Mouse (Mus musculus) kidney, adult 8-10 months (tissue): Measurements from ENCODE around the gene Dock9.

Experiments
- DNase-seq, 2 experiments: peaks; one replicate each; pipeline ENCODE4 v3.0.0; 2022

Gene Dock9

GRCm38 (mm10) chr14:121791112-121791511, 6.5 kb downstream of the Dock9 start:
- DNase-seq = peak in 1 of 2 experiments; percentile 38

GRCm38 (mm10) chr14:121789273-121789672, 8.4 kb downstream of the Dock9 start:
- DNase-seq = no peak

- DNase-seq = no peak
Observed at GRCm38 (mm10) chr14:121788451-121788850, 9.2 kb downstream of the Dock9 start.

- DNase-seq = peak; percentile 79 to 86
Observed at GRCm38 (mm10) chr14:121787430-121787829, 10.2 kb downstream of the Dock9 start.

GRCm38 (mm10) chr14:121786900-121787299, 10.7 kb downstream of the Dock9 start:
- no peak for DNase-seq

GRCm38 (mm10) chr14:121785394-121785793, 12.2 kb downstream of the Dock9 start:
- no peak for DNase-seq

GRCm38 (mm10) chr14:121780942-121781531, 16.6 kb downstream of the Dock9 start:
- DNase-seq = peak; percentile 50 to 54

GRCm38 (mm10) chr14:121780144-121780913, 17.3 kb downstream of the Dock9 start:
- no peak for DNase-seq

GRCm38 (mm10) chr14:121779620-121780019, 18.0 kb downstream of the Dock9 start:
- DNase-seq = no peak

- no peak for DNase-seq
Observed at GRCm38 (mm10) chr14:121777279-121777831, 20.3 kb downstream of the Dock9 start.

GRCm38 (mm10) chr14:121776749-121777148, 20.9 kb downstream of the Dock9 start:
- no peak for DNase-seq

- no peak for DNase-seq
Observed at GRCm38 (mm10) chr14:121762021-121762452, 35.6 kb downstream of the Dock9 start.

GRCm38 (mm10) chr14:121760403-121760802, 37.2 kb downstream of the Dock9 start:
- no peak for DNase-seq

- DNase-seq = peak; percentile 61 to 67
Observed at GRCm38 (mm10) chr14:121754110-121754509, 43.5 kb downstream of the Dock9 start.

- DNase-seq = no peak
Observed at GRCm38 (mm10) chr14:121752686-121753426, 44.8 kb downstream of the Dock9 start.

- no peak for DNase-seq
Observed at GRCm38 (mm10) chr14:121749606-121750005, 48.0 kb downstream of the Dock9 start.

- DNase-seq = no peak
Observed at GRCm38 (mm10) chr14:121749084-121749483, 48.6 kb downstream of the Dock9 start.

GRCm38 (mm10) chr14:121747360-121747759, 50.3 kb downstream of the Dock9 start:
- DNase-seq = no peak

GRCm38 (mm10) chr14:121743787-121744417, 53.7 kb downstream of the Dock9 start:
- no peak for DNase-seq

- no peak for DNase-seq
Observed at GRCm38 (mm10) chr14:121738431-121739403, 58.9 kb downstream of the Dock9 start.

- DNase-seq = no peak
Observed at GRCm38 (mm10) chr14:121737277-121737676, 60.4 kb downstream of the Dock9 start.

GRCm38 (mm10) chr14:121735678-121736077, 62.0 kb downstream of the Dock9 start:
- DNase-seq = no peak
